Mouse (Mus musculus) C2C12 (cell line): ENCODE measurements around the gene Il31ra. TPM values are rescaled to one million over a fixed set of nuclear protein-coding genes. Genes with fewer than 3 reads are reported as not detected.

Source experiments
- H3K27me3 ChIP-seq: one replicate; pipeline ENCODE4 v1.6.1; 2011; ENCODE audit not compliant: control insufficient read depth, insufficient read depth, insufficient read length
- H3K36me3 ChIP-seq: one replicate; pipeline ENCODE4 v1.6.1; 2011; ENCODE audit not compliant: control insufficient read depth, insufficient read depth
- H3K4me3 ChIP-seq: one replicate; pipeline ENCODE4 v1.5.1; 2011; ENCODE audit warnings: mild to moderate bottlenecking, control low read depth; ENCODE audit not compliant: poor library complexity, insufficient read depth, severe bottlenecking
- H3K79me2 ChIP-seq: one replicate; pipeline ENCODE4 v1.6.1; 2011; ENCODE audit not compliant: control insufficient read depth, insufficient read depth
- H3K79me3 ChIP-seq: one replicate; pipeline ENCODE4 v1.6.1; 2011; ENCODE audit warnings: low read depth, control low read depth
- H3ac ChIP-seq: one replicate; pipeline ENCODE3; 2011; ENCODE audit warnings: low read depth; ENCODE audit not compliant: control insufficient read depth, insufficient read length
- CEBPB ChIP-seq: IDR thresholded peaks from one replicate; pipeline ENCODE4 v1.6.1; 2011; ENCODE audit warnings: low read depth, mild to moderate bottlenecking, control low read depth, moderate library complexity
- CTCF ChIP-seq: IDR thresholded peaks from one replicate; pipeline ENCODE4 v1.5.1; 2011; ENCODE audit not compliant: control insufficient read depth, insufficient read depth, insufficient read length
- FOSL1 ChIP-seq: IDR thresholded peaks from one replicate; pipeline ENCODE4 v1.8.0; 2011; ENCODE audit warnings: mild to moderate bottlenecking, low read length; ENCODE audit not compliant: poor library complexity, insufficient read depth, severe bottlenecking
- MAX ChIP-seq: IDR thresholded peaks from one replicate; pipeline ENCODE4 v1.6.1; 2011; ENCODE audit warnings: mild to moderate bottlenecking, control low read depth
- MYOD1 ChIP-seq: IDR thresholded peaks from one replicate; pipeline ENCODE4 v1.6.1; 2011; ENCODE audit warnings: low read depth; ENCODE audit not compliant: control insufficient read depth, insufficient read length
- MYOG ChIP-seq: IDR thresholded peaks from one replicate; pipeline ENCODE4 v1.6.1; 2011; ENCODE audit not compliant: control insufficient read depth, insufficient read length; ENCODE audit errors: extremely low read depth
- USF1 ChIP-seq: IDR thresholded peaks from one replicate; pipeline ENCODE4 v1.6.1; 2011; ENCODE audit warnings: low read depth, mild to moderate bottlenecking, control low read depth, moderate library complexity
- polyA plus RNA-seq: library from polyadenylated mRNA; unstranded; fragments of >200 nt; fragmentation: generic; extraction: Trizol; gene quantifications from one replicate; pipeline ENCODE4 v1.2.1, GENCODE M21; 2012; ENCODE audit warnings: missing spikeins

Gene Il31ra
- polyA plus RNA-seq, 1 experiment = not detected

- H3K79me2 ChIP-seq = no peaks in the 10 kb centered on the region
- H3ac ChIP-seq = no peak overlapping the region
- peak; percentile 30 for TF ChIP-seq USF1
- peak; percentile 11 for TF ChIP-seq MAX
- TF ChIP-seq FOSL1 = peak; percentile 51
- TF ChIP-seq MYOD1 = no peak
- TF ChIP-seq MYOG = no peak
- TF ChIP-seq CTCF = no peak
- no peak for TF ChIP-seq CEBPB
- H3K79me3 ChIP-seq = no peaks in the 10 kb centered on the region
- H3K36me3 ChIP-seq = no peaks in the 10 kb centered on the region
- H3K27me3 ChIP-seq = no peaks in the 10 kb centered on the region
- no peak overlapping the region for H3K4me3 ChIP-seq
Measured at GRCm38 (mm10) chr13:112556501-112556900, 37.7 kb downstream of the Il31ra start.

DNA sequence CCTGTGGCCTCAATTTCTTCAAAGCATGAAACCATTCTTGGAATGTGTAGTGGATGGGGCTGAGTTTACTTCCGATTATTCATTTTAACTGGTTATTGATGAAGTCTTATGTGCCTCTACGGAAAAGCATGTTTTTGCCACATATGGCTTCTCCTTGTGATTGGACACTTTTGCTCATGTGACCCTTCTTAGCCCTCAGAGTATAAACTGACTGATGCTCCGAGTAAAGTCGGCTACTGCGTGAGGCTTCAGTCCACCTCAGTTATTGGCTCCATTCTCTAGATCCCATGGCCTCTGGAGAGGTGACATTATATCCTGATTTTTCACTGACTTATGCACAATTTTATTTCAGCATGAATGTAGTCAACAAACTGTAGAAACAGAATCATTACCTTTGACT, 40.9 kb downstream of the Il31ra start:
- Histone ChIP-seq H3K27me3 (no peaks in the 10 kb centered on the region), H3K79me2 (no peaks in the 10 kb centered on the region), H3K36me3 (no peaks in the 10 kb centered on the region), H3K79me3 (no peaks in the 10 kb centered on the region), H3K4me3 (no peak overlapping the region), H3ac (no peak overlapping the region)
- TF ChIP-seq CTCF = no peak
- no peak for TF ChIP-seq MYOG
- no peak for TF ChIP-seq MYOD1
- TF ChIP-seq USF1 = no peak
- TF ChIP-seq MAX = no peak

GRCm38 (mm10) chr13:112551641-112552548, 42.3 kb downstream of the Il31ra start:
- Histone ChIP-seq H3K79me3 (no peaks in the 10 kb centered on the region), H3K36me3 (no peaks in the 10 kb centered on the region), H3K27me3 (no peaks in the 10 kb centered on the region), H3K79me2 (no peaks in the 10 kb centered on the region), H3ac (no peak overlapping the region), H3K4me3 (no peak overlapping the region)
- TF ChIP-seq CTCF (no peak), MYOD1 (no peak), FOSL1 (no peak), USF1 (no peak), CEBPB (no peak), MYOG (no peak), MAX (no peak)

- H3K4me3 ChIP-seq = no peak overlapping the region
- no peak overlapping the region for H3ac ChIP-seq
- TF ChIP-seq CEBPB (no peak), FOSL1 (no peak), USF1 (no peak), CTCF (no peak), MYOG (no peak), MYOD1 (no peak)
- peaks cover 12% of the 10 kb centered on the region for H3K27me3 ChIP-seq
- no peaks in the 10 kb centered on the region for H3K36me3 ChIP-seq
- no peaks in the 10 kb centered on the region for H3K79me3 ChIP-seq
- H3K79me2 ChIP-seq = no peaks in the 10 kb centered on the region
Measured at GRCm38 (mm10) chr13:112541223-112541975, 52.8 kb downstream of the Il31ra start.

GRCm38 (mm10) chr13:112540616-112541015, 53.5 kb downstream of the Il31ra start:
- Histone ChIP-seq H3K79me3 (no peaks in the 10 kb centered on the region), H3K79me2 (no peaks in the 10 kb centered on the region), H3ac (no peak overlapping the region), H3K4me3 (no peak overlapping the region), H3K36me3 (no peaks in the 10 kb centered on the region), H3K27me3 (peaks cover 9% of the 10 kb centered on the region)
- no peak for TF ChIP-seq MYOG
- no peak for TF ChIP-seq FOSL1

GRCm38 (mm10) chr13:112537065-112537464, 57.1 kb downstream of the Il31ra start:
- no peaks in the 10 kb centered on the region for H3K79me2 ChIP-seq
- TF ChIP-seq CEBPB = no peak
- no peak for TF ChIP-seq CTCF
- no peak for TF ChIP-seq MAX
- TF ChIP-seq MYOG = no peak
- no peak for TF ChIP-seq MYOD1
- no peak for TF ChIP-seq USF1
- TF ChIP-seq FOSL1 = no peak
- no peak overlapping the region for H3K4me3 ChIP-seq
- no peak overlapping the region for H3ac ChIP-seq
- H3K79me3 ChIP-seq = no peaks in the 10 kb centered on the region
- no peaks in the 10 kb centered on the region for H3K36me3 ChIP-seq
- H3K27me3 ChIP-seq = no peaks in the 10 kb centered on the region
